Mouse (Mus musculus) neural tube, embryonic 14.5 days (tissue): ENCODE results near the gene Slc20a1. TPM values are rescaled to one million over a fixed set of nuclear protein-coding genes. Genes with fewer than 3 reads are reported as not detected.
A peak's percentile ranks its signal among the peaks of the same experiment; 100 is the strongest.

ENCODE experiments used
- ATAC-seq: fragments of 200-750 bp; cut with Nextera tagmentation; 2 replicates; pipeline ENCODE4 v1.8.0; 2017; ENCODE audit warnings: low read depth, mild to moderate bottlenecking, moderate TSS enrichment, moderate library complexity
- H3K27ac ChIP-seq: fragments of 300-500 bp; sonication (generic); 2 replicates; pipeline ENCODE4 v1.5.1; 2014; ENCODE audit warnings: low read depth, mild to moderate bottlenecking, control low read depth, low read length, moderate library complexity, mixed read lengths
- H3K27me3 ChIP-seq: fragments of 300-500 bp; sonication (generic); 2 replicates; pipeline ENCODE4 v1.6.1; 2014; ENCODE audit warnings: low read length; ENCODE audit not compliant: control insufficient read depth, insufficient read depth
- H3K36me3 ChIP-seq: fragments of 300-500 bp; sonication (generic); 2 replicates; pipeline ENCODE4 v1.6.1; 2014; ENCODE audit warnings: low read length, mixed read lengths; ENCODE audit not compliant: control insufficient read depth, insufficient read depth
- H3K4me1 ChIP-seq: fragments of 300-500 bp; sonication (generic); 2 replicates; pipeline ENCODE4 v1.6.1; 2014; ENCODE audit warnings: low read length; ENCODE audit not compliant: control insufficient read depth, insufficient read depth
- H3K4me2 ChIP-seq: fragments of 300-500 bp; sonication (generic); 2 replicates; pipeline ENCODE4 v1.6.1; 2014; ENCODE audit warnings: mild to moderate bottlenecking, low read depth, low read length, control low read depth
- H3K4me3 ChIP-seq: fragments of 300-500 bp; sonication (generic); 2 replicates; pipeline ENCODE4 v1.5.1; 2014; ENCODE audit warnings: low read depth, low read length, control low read depth, mixed read lengths
- H3K9ac ChIP-seq: fragments of 300-500 bp; sonication (generic); replicated peaks from 2 replicates; pipeline ENCODE4 v1.6.1; 2014; ENCODE audit warnings: low read depth, mild to moderate bottlenecking, control low read depth, low read length, mixed read lengths
- H3K9me3 ChIP-seq: fragments of 300-500 bp; sonication (generic); 2 replicates; pipeline ENCODE4 v1.6.1; 2016; ENCODE audit warnings: low read length; ENCODE audit not compliant: control insufficient read depth
- WGBS: fragments of 180-500 bp; shearing (Covaris S2); extraction: QIAGEN DNeasy Blood & Tissue Kit; methylation state at CpG from one replicate; pipeline ENCODE4 v1.1.7; 2014; 5-methylcytosine and 5-hydroxymethylcytosine counted together
- polyA plus RNA-seq: library from polyadenylated mRNA; unstranded; fragments of >200 nt; fragmentation: Nextera tagmentation; extraction: Ambion mirVana; gene quantifications from 2 replicates; pipeline ENCODE4 v1.2.1, GENCODE M21; 2014

Slc20a1 gene
- polyA plus RNA-seq, 1 experiment from 2014 or later = 56.3 TPM

GRCm38 (mm10) chr2:129252836-129253630 is 54.5 kb downstream of the Slc20a1 start:
- H3K4me3 ChIP-seq = no peak overlapping the region
- ATAC-seq = no peak
- no peak overlapping the region for H3K9ac ChIP-seq
- WGBS = 89% methylated on average over 19 of the region's 19 CpGs
- H3K4me1 ChIP-seq = no peaks in the 10 kb centered on the region
- no peaks in the 10 kb centered on the region for H3K9me3 ChIP-seq
- H3K27ac ChIP-seq = no peak overlapping the region
- no peaks in the 10 kb centered on the region for H3K36me3 ChIP-seq
- H3K27me3 ChIP-seq = no peaks in the 10 kb centered on the region
- H3K4me2 ChIP-seq = no peak overlapping the region

- Histone ChIP-seq H3K4me1 (no peaks in the 10 kb centered on the region), H3K9ac (no peak overlapping the region), H3K27me3 (no peaks in the 10 kb centered on the region), H3K36me3 (no peaks in the 10 kb centered on the region), H3K27ac (no peak overlapping the region), H3K9me3 (no peaks in the 10 kb centered on the region), H3K4me3 (no peak overlapping the region), H3K4me2 (no peak overlapping the region)
- no peak for ATAC-seq
- WGBS = 80% methylated on average over 2 of the region's 2 CpGs
Observed at GRCm38 (mm10) chr2:129253631-129253970, 55.0 kb downstream of the Slc20a1 start.

- no peaks in the 10 kb centered on the region for H3K9me3 ChIP-seq
- no peak overlapping the region for H3K9ac ChIP-seq
- WGBS = 66% methylated on average over 2 of the region's 2 CpGs
- H3K27ac ChIP-seq = no peak overlapping the region
- H3K27me3 ChIP-seq = no peaks in the 10 kb centered on the region
- H3K4me2 ChIP-seq = no peak overlapping the region
- no peak for ATAC-seq
- no peak overlapping the region for H3K4me3 ChIP-seq
- H3K4me1 ChIP-seq = no peaks in the 10 kb centered on the region
- no peaks in the 10 kb centered on the region for H3K36me3 ChIP-seq
Observed at GRCm38 (mm10) chr2:129254076-129254475, 55.5 kb downstream of the Slc20a1 start.

GRCm38 (mm10) chr2:129256006-129256405 is 57.4 kb downstream of the Slc20a1 start:
- ATAC-seq = no peak

GRCm38 (mm10) chr2:129258056-129258455 is 59.5 kb downstream of the Slc20a1 start:
- Histone ChIP-seq H3K36me3 (no peaks in the 10 kb centered on the region), H3K9me3 (no peaks in the 10 kb centered on the region), H3K4me3 (no peak overlapping the region), H3K9ac (no peak overlapping the region), H3K4me1 (no peaks in the 10 kb centered on the region), H3K27me3 (no peaks in the 10 kb centered on the region), H3K27ac (no peak overlapping the region), H3K4me2 (no peak overlapping the region)
- 95% methylated on average over 3 of the region's 3 CpGs for WGBS
- ATAC-seq = 0 out of 2 replicates have a peak, but pooled peaks have one; percentile 22

More at GRCm38 (mm10) chr2:129256006-129256405, 57.4 kb downstream of the Slc20a1 start:
- Histone ChIP-seq H3K27me3 (no peaks in the 10 kb centered on the region), H3K27ac (no peak overlapping the region), H3K9me3 (no peaks in the 10 kb centered on the region), H3K4me2 (no peak overlapping the region), H3K4me1 (no peaks in the 10 kb centered on the region), H3K4me3 (no peak overlapping the region), H3K36me3 (no peaks in the 10 kb centered on the region), H3K9ac (no peak overlapping the region)
- 64% methylated on average over 4 of the region's 4 CpGs for WGBS

- Histone ChIP-seq H3K9ac (no peak overlapping the region), H3K4me2 (no peak overlapping the region)
- WGBS = 39% methylated on average over 7 of the region's 7 CpGs
Observed at GRCm38 (mm10) chr2:129258475-129259211, 60.1 kb downstream of the Slc20a1 start.

GRCm38 (mm10) chr2:129260646-129261045 is 62.1 kb downstream of the Slc20a1 start:
- Histone ChIP-seq H3K9ac (no peak overlapping the region), H3K9me3 (no peaks in the 10 kb centered on the region), H3K4me1 (no peaks in the 10 kb centered on the region), H3K27me3 (no peaks in the 10 kb centered on the region), H3K4me2 (no peak overlapping the region), H3K36me3 (no peaks in the 10 kb centered on the region), H3K4me3 (no peak overlapping the region), H3K27ac (no peak overlapping the region)
- 71% methylated on average over 3 of the region's 3 CpGs for WGBS
- ATAC-seq = no peak

More at GRCm38 (mm10) chr2:129258475-129259211, 60.1 kb downstream of the Slc20a1 start:
- no peak overlapping the region for H3K4me3 ChIP-seq
- H3K36me3 ChIP-seq = no peaks in the 10 kb centered on the region
- H3K27ac ChIP-seq = no peak overlapping the region
- H3K4me1 ChIP-seq = no peaks in the 10 kb centered on the region
- H3K9me3 ChIP-seq = no peaks in the 10 kb centered on the region
- no peaks in the 10 kb centered on the region for H3K27me3 ChIP-seq
- ATAC-seq = peak; percentile 92
